Mouse (Mus musculus): ENCODE results near the gene A630089N07Rik. TPM values are rescaled to one million over a fixed set of nuclear protein-coding genes. Genes with fewer than 3 reads are reported as not detected.

Gene A630089N07Rik
- polyA plus RNA-seq, 1 experiment from 2014 or later: 11.9 TPM

DNA sequence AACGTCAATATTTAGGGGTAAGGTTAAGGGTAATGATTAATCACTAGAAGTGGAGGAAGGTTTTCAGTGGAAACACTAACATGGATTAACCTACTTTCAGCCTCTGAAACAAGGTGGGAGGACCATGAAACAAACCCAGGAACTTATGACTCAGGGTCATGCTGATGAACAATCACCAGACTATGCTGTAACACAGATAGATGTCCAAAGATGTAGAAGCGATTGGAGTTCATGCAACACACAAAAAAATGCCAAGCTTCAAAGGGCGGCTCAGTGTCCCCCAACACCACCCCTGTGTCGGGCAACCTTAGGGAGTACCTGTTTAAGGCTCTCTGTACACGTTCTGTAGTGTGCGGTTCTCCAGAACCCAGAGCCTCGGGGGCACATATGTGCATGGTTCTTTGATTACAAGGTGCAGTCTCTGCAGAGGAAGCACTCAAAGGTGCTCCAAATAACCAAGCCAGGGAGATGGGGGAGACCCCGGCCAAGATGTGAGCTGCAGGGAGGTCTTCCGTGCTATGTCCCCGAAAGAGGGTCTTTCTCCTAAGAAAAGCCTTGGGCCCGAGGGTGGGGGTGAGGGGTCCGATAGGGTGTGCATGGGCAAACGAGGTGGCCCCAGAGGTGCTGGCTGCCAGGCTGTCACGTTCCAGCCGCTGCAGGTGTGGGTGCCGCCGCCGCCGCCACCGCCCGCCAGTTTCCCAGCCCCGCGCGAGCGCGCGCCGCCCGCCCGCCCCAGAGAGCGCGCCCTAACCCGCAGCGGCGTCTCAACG lies 120.7 kb downstream of the A630089N07Rik start:
- Histone ChIP-seq H3K4me3 (peak overlapping the region; percentile 82), H3K4me2 (peak overlapping the region; percentile 95), H3K9ac (peak overlapping the region; percentile 97), H3K36me3 (peaks cover 1% of the 10 kb centered on the region), H3K27me3 (replicated peaks) (no peaks in the 10 kb centered on the region), H3K4me1 (peaks cover 50% of the 10 kb centered on the region), H3K9me3 (no peaks in the 10 kb centered on the region), H3K27ac (replicated peaks) (peak overlapping the region; percentile 97)
- 7% methylated on average over 36 of the region's 36 CpGs for WGBS
- no peak for ATAC-seq (ENCODE audit: extremely low read depth, insufficient number of reproducible peaks, low FRiP score, low TSS enrichment)

- Histone ChIP-seq H3K4me1 (peaks cover 57% of the 10 kb centered on the region), H3K4me3 (no peak overlapping the region), H3K36me3 (peaks cover 13% of the 10 kb centered on the region), H3K27me3 (replicated peaks) (peaks cover 10% of the 10 kb centered on the region), H3K9ac (no peak overlapping the region), H3K9me3 (no peaks in the 10 kb centered on the region), H3K4me2 (peak overlapping the region; percentile 95; the same call in 1 of the 2 replicates), H3K27ac (replicated peaks) (no peak overlapping the region)
- WGBS: 82% methylated on average over 3 of the region's 3 CpGs
- ATAC-seq (ENCODE audit: extremely low read depth, insufficient number of reproducible peaks, low FRiP score, low TSS enrichment): no peak
Observed at GRCm38 (mm10) chr16:97960348-97960747, 121.9 kb downstream of the A630089N07Rik start.

- peak overlapping the region; percentile 77 for H3K27ac ChIP-seq (replicated peaks)
- no peak overlapping the region for H3K4me3 ChIP-seq
- no peak for ATAC-seq (ENCODE audit: extremely low read depth, insufficient number of reproducible peaks, low FRiP score, low TSS enrichment)
- 0 out of 2 replicates have a peak overlapping the region, but pooled peaks have one; percentile 14 for H3K9ac ChIP-seq
- no peaks in the 10 kb centered on the region for H3K9me3 ChIP-seq
- peak overlapping the region; percentile 53 for H3K4me2 ChIP-seq
- H3K4me1 ChIP-seq: peaks cover 57% of the 10 kb centered on the region
- H3K27me3 ChIP-seq (replicated peaks): peaks cover 28% of the 10 kb centered on the region
- peaks cover 30% of the 10 kb centered on the region for H3K36me3 ChIP-seq
Observed at GRCm38 (mm10) chr16:97958401-97958973, 123.8 kb downstream of the A630089N07Rik start.

DNA sequence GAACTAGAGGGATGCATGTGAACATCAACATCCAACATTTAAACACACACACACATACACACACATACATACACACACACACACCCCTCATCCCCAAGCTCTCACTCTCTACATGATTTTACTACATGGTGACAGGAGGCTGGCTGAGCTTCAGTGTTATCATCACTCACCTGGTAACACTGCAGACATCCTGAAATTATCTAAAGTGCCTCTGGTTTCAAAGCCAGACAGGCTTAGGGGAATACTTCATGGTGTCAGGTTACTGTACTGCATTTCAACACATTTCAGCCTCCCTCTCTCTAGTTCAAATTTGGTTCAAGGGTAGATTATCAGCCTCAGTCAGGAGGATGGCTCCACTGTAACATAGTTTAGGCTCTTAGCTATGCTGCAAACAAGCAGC lies 124.6 kb downstream of the A630089N07Rik start:
- peak overlapping the region; percentile 53 for H3K4me2 ChIP-seq
- no peaks in the 10 kb centered on the region for H3K9me3 ChIP-seq

GRCm38 (mm10) chr16:97956011-97956410 lies 126.2 kb downstream of the A630089N07Rik start:
- peaks cover 48% of the 10 kb centered on the region for H3K27me3 ChIP-seq (replicated peaks)
- ATAC-seq (ENCODE audit: extremely low read depth, insufficient number of reproducible peaks, low FRiP score, low TSS enrichment): no peak
- H3K4me1 ChIP-seq: peaks cover 55% of the 10 kb centered on the region
- H3K9me3 ChIP-seq: no peaks in the 10 kb centered on the region
- H3K36me3 ChIP-seq: peaks cover 50% of the 10 kb centered on the region
- no peak overlapping the region for H3K27ac ChIP-seq (replicated peaks)
- 85% methylated on average over 2 of the region's 2 CpGs for WGBS
- H3K4me3 ChIP-seq: no peak overlapping the region
- H3K9ac ChIP-seq: no peak overlapping the region
- no peak overlapping the region for H3K4me2 ChIP-seq

More for the DNA sequence above, 124.6 kb downstream of the A630089N07Rik start:
- Histone ChIP-seq H3K4me3 (peak overlapping the region; percentile 13; the same call in 1 of the 2 replicates), H3K27me3 (replicated peaks) (peaks cover 33% of the 10 kb centered on the region), H3K36me3 (peaks cover 33% of the 10 kb centered on the region), H3K9ac (no peak overlapping the region), H3K27ac (replicated peaks) (peak overlapping the region; percentile 77), H3K4me1 (peaks cover 60% of the 10 kb centered on the region)
- ATAC-seq (ENCODE audit: extremely low read depth, insufficient number of reproducible peaks, low FRiP score, low TSS enrichment): 0 out of 2 replicates have a peak, but pooled peaks have one; percentile 21

GRCm38 (mm10) chr16:97953300-97953699 lies 128.9 kb downstream of the A630089N07Rik start:
- no peak overlapping the region for H3K27ac ChIP-seq (replicated peaks)
- H3K4me2 ChIP-seq: no peak overlapping the region
- H3K27me3 ChIP-seq (replicated peaks): peaks cover 57% of the 10 kb centered on the region
- H3K36me3 ChIP-seq: peaks cover 68% of the 10 kb centered on the region
- no peak overlapping the region for H3K4me3 ChIP-seq
- peaks cover 39% of the 10 kb centered on the region for H3K4me1 ChIP-seq
- no peak for ATAC-seq (ENCODE audit: extremely low read depth, insufficient number of reproducible peaks, low FRiP score, low TSS enrichment)
- H3K9me3 ChIP-seq: no peaks in the 10 kb centered on the region
- H3K9ac ChIP-seq: no peak overlapping the region
- WGBS: 74% methylated on average over 2 of the region's 2 CpGs

DNA sequence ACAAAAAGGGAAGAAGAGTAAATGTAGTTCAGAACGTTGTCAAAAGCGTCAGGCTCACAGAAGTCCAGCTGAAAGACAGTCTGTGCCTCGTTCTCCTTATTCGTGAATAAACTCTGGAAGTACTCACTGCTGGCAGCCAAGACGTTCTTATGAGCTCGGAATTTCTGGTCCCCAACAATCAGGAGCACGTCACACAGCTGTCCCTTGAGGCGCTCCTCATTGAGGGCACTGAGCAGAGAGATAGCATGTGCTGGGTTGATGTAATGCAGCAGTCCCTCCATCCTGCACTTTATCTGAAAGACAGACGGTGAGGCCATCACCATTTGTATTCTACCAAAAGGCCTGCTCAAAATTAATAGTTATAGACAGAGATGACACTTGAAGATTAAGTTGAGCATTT lies 129.4 kb downstream of the A630089N07Rik start:
- ATAC-seq (ENCODE audit: extremely low read depth, insufficient number of reproducible peaks, low FRiP score, low TSS enrichment): no peak
- Histone ChIP-seq H3K9me3 (no peaks in the 10 kb centered on the region), H3K27ac (replicated peaks) (no peak overlapping the region), H3K4me1 (peaks cover 34% of the 10 kb centered on the region), H3K36me3 (peaks cover 70% of the 10 kb centered on the region), H3K27me3 (replicated peaks) (peaks cover 57% of the 10 kb centered on the region), H3K4me2 (no peak overlapping the region), H3K4me3 (no peak overlapping the region), H3K9ac (no peak overlapping the region)
- WGBS: 59% methylated on average over 9 of the region's 9 CpGs

DNA sequence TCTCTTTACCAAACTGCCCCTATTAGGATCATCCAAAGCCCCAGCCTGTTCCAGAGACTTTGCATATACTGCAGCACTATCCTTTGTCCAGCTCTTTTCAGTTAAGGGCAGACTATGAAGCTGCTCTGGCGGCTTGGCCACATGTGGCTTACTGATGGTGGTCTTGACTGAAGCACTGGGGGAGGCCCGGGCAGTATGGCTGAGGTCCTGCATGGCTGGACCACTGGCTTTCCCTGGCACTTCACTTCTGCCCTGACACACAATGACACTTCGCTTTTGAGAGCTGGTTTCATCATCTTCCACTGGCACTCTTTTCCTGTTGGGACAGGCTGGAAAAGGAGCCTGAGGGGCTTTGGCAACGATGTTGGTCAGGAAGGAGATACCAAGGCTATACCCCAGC lies 129.9 kb downstream of the A630089N07Rik start:
- Histone ChIP-seq H3K27ac (replicated peaks) (no peak overlapping the region), H3K4me2 (no peak overlapping the region), H3K9ac (no peak overlapping the region), H3K4me3 (no peak overlapping the region), H3K27me3 (replicated peaks) (peaks cover 57% of the 10 kb centered on the region), H3K4me1 (peaks cover 29% of the 10 kb centered on the region), H3K9me3 (no peaks in the 10 kb centered on the region), H3K36me3 (peaks cover 70% of the 10 kb centered on the region)
- no peak for ATAC-seq (ENCODE audit: extremely low read depth, insufficient number of reproducible peaks, low FRiP score, low TSS enrichment)
- 83% methylated on average over 4 of the region's 4 CpGs for WGBS

Other genes with a start within 250 kb of the A630089N07Rik start
- gene Prdm15, start 230.6 kb downstream of the A630089N07Rik start, polyA plus RNA-seq (2015; fragmentation: Nextera tagmentation; extraction: Ambion mirVana): 4.9 and 6.2 TPM in 2 replicates
- gene C2cd2, start 119.9 kb downstream of the A630089N07Rik start, polyA plus RNA-seq (2015; fragmentation: Nextera tagmentation; extraction: Ambion mirVana): 13.2 and 13.3 TPM in 2 replicates
- 7.7 and 8.1 TPM in 2 replicates for gene Zbtb21, start 119.8 kb downstream of the A630089N07Rik start, polyA plus RNA-seq (2015; fragmentation: Nextera tagmentation; extraction: Ambion mirVana)
- 17.6 and 17.8 TPM in 2 replicates for gene B230307C23Rik, start 85.1 kb downstream of the A630089N07Rik start, polyA plus RNA-seq (2015; fragmentation: Nextera tagmentation; extraction: Ambion mirVana)